Mouse (Mus musculus) layer of hippocampus, adult 8-10 months (tissue): ENCODE data around the gene Col5a1. TPM values are rescaled to one million over a fixed set of nuclear protein-coding genes. Genes with fewer than 3 reads are reported as not detected.
A peak's percentile ranks its signal among the peaks of the same experiment; 100 is the strongest.

Experiments used
- DNase-seq, 2 experiments: peaks; one replicate each; pipeline ENCODE4 v3.0.0; 2022; ENCODE audit warnings: low spot score in 2 of 2
- total RNA-seq, 4 experiments: library from RNA; stranded (reverse); gene quantifications; 2 replicates each; pipeline ENCODE4 v1.2.4; 2022

Gene Col5a1
- total RNA-seq, 4 experiments from 2014 or later: 5.5 to 7.7 (median 5.8) TPM

GRCm38 (mm10) chr2:27962406-27962805 is 76.2 kb downstream of the Col5a1 start:
- no peak for DNase-seq

GRCm38 (mm10) chr2:27969158-27969557 is 82.9 kb downstream of the Col5a1 start:
- peak in 1 of 2 experiments; percentile 32 for DNase-seq

GRCm38 (mm10) chr2:27973840-27974239 is 87.6 kb downstream of the Col5a1 start:
- DNase-seq: peak in 1 of 2 experiments; percentile 61

- DNase-seq: peak in 1 of 2 experiments; percentile 16
These were observed 89.6 kb downstream of the Col5a1 start for GRCm38 (mm10) chr2:27975786-27976185.

GRCm38 (mm10) chr2:27976512-27976911 is 90.3 kb downstream of the Col5a1 start:
- DNase-seq: no peak

- no peak for DNase-seq
These were observed 94.8 kb downstream of the Col5a1 start for GRCm38 (mm10) chr2:27981066-27981465.

- no peak for DNase-seq
These were observed 95.7 kb downstream of the Col5a1 start for GRCm38 (mm10) chr2:27981621-27982535.

GRCm38 (mm10) chr2:27983093-27983492 is 96.9 kb downstream of the Col5a1 start:
- DNase-seq: no peak

- peak in 1 of 2 experiments; percentile 37 for DNase-seq
These were observed 97.7 kb downstream of the Col5a1 start for GRCm38 (mm10) chr2:27983884-27984283.

- no peak for DNase-seq
These were observed 100.5 kb downstream of the Col5a1 start for GRCm38 (mm10) chr2:27986751-27987150.

GRCm38 (mm10) chr2:27990430-27991211 is 104.4 kb downstream of the Col5a1 start:
- DNase-seq: no peak

GRCm38 (mm10) chr2:27993416-27993815 is 107.2 kb downstream of the Col5a1 start:
- DNase-seq: no peak

- DNase-seq: no peak
These were observed 113.9 kb downstream of the Col5a1 start for GRCm38 (mm10) chr2:27999996-28000583.

- DNase-seq: no peak
These were observed 114.4 kb downstream of the Col5a1 start for GRCm38 (mm10) chr2:28000660-28001059.

GRCm38 (mm10) chr2:28001206-28001605 is 115.0 kb downstream of the Col5a1 start:
- DNase-seq: peak in 1 of 2 experiments; percentile 13

- no peak for DNase-seq
These were observed 119.0 kb downstream of the Col5a1 start for GRCm38 (mm10) chr2:28005187-28005586.

GRCm38 (mm10) chr2:28008261-28008660 is 122.0 kb downstream of the Col5a1 start:
- DNase-seq: no peak

- DNase-seq: no peak
These were observed 126.1 kb downstream of the Col5a1 start for GRCm38 (mm10) chr2:28012367-28012766.

- no peak for DNase-seq
These were observed 128.6 kb downstream of the Col5a1 start for GRCm38 (mm10) chr2:28014778-28015177.

GRCm38 (mm10) chr2:28024416-28024815 is 138.2 kb downstream of the Col5a1 start:
- DNase-seq: no peak

- DNase-seq: no peak
These were observed 139.6 kb downstream of the Col5a1 start for GRCm38 (mm10) chr2:28025776-28026175.

GRCm38 (mm10) chr2:28031860-28032259 is 145.6 kb downstream of the Col5a1 start:
- no peak for DNase-seq
